Mouse (Mus musculus) MEL (cell line): ENCODE measurements around the gene Slc15a1. TPM values are rescaled to one million over a fixed set of nuclear protein-coding genes. Genes with fewer than 3 reads are reported as not detected.

ENCODE experiments used
- DNase-seq: peaks from one replicate; pipeline ENCODE4 v3.0.0; 2011; ENCODE audit warnings: low read depth, low spot score
- H3K27ac ChIP-seq: 2 replicates; pipeline ENCODE4 v1.5.1; 2012; ENCODE audit warnings: low read depth, mild to moderate bottlenecking, control low read depth, low read length, moderate library complexity; ENCODE audit not compliant: control insufficient read depth
- H3K27me3 ChIP-seq, 2 experiments: fragments of 150-350 bp in 1 of 2; sonication (generic) in 1 of 2; 2 replicates each; pipeline ENCODE4 v1.6.1; 2012; ENCODE audit warnings: low read length in 2 of 2, mild to moderate bottlenecking in 2 of 2, improper control_type of control experiment in 1 of 2, moderate library complexity in 1 of 2; ENCODE audit not compliant: insufficient read depth in 2 of 2, control insufficient read depth in 1 of 2
- H3K36me3 ChIP-seq, 2 experiments: 2 replicates each; pipeline ENCODE4 v1.6.1; 2012 to 2014; ENCODE audit warnings: low read length in 2 of 2, improper control_type of control experiment in 1 of 2, inconsistent platforms in 1 of 2, mild to moderate bottlenecking in 1 of 2; ENCODE audit not compliant: insufficient read depth in 2 of 2, control insufficient read depth in 1 of 2
- H3K4me1 ChIP-seq, 2 experiments: fragments of 150-350 bp in 1 of 2; sonication (generic) in 1 of 2; 2 replicates each; pipeline ENCODE4 v1.6.1; 2012; ENCODE audit warnings: low read length in 2 of 2, improper control_type of control experiment in 1 of 2, mild to moderate bottlenecking in 1 of 2; ENCODE audit not compliant: insufficient read depth in 2 of 2, control insufficient read depth in 1 of 2
- H3K4me3 ChIP-seq, 2 experiments: fragments of 150-350 bp in 1 of 2; sonication (generic) in 1 of 2; 2 replicates each; pipeline ENCODE4 v1.5.1; 2012; ENCODE audit warnings: low read depth in 2 of 2, low read length in 2 of 2, mild to moderate bottlenecking in 2 of 2, moderate library complexity in 2 of 2, control low read depth in 1 of 2, improper control_type of control experiment in 1 of 2; ENCODE audit not compliant: control insufficient read depth in 1 of 2, insufficient read depth in 1 of 2
- H3K79me2 ChIP-seq: 2 replicates; pipeline ENCODE4 v1.6.1; 2012; ENCODE audit warnings: mild to moderate bottlenecking, low read length, moderate library complexity; ENCODE audit not compliant: control insufficient read depth, poor library complexity, insufficient read depth
- H3K9ac ChIP-seq: 2 replicates; pipeline ENCODE4 v1.6.1; 2012; ENCODE audit warnings: low read depth, mild to moderate bottlenecking, control low read depth, low read length, moderate library complexity; ENCODE audit not compliant: control insufficient read depth, poor library complexity, severe bottlenecking
- H3K9me3 ChIP-seq: fragments of 150-350 bp; sonication (generic); replicated peaks from 2 replicates; pipeline ENCODE4 v1.6.1; 2012; ENCODE audit warnings: mild to moderate bottlenecking, low read length, improper control_type of control experiment, moderate library complexity; ENCODE audit not compliant: insufficient read depth
- BHLHE40 ChIP-seq: IDR thresholded peaks from 2 replicates; pipeline ENCODE4 v1.6.1; 2012; ENCODE audit warnings: low read depth, mild to moderate bottlenecking, inconsistent platforms, low read length, improper control_type of control experiment, borderline replicate concordance
- CHD1 ChIP-seq: IDR thresholded peaks from 2 replicates; pipeline ENCODE4 v1.6.1; 2012; ENCODE audit warnings: low read depth, mild to moderate bottlenecking, inconsistent platforms, low read length, improper control_type of control experiment
- E2F4 ChIP-seq: IDR thresholded peaks from 2 replicates; pipeline ENCODE4 v1.6.1; 2011; ENCODE audit warnings: low read depth, low read length, improper control_type of control experiment, borderline replicate concordance
- ELF1 ChIP-seq: IDR thresholded peaks from 2 replicates; pipeline ENCODE4 v1.6.1; 2014; ENCODE audit warnings: low read depth, mild to moderate bottlenecking, inconsistent platforms, low read length, improper control_type of control experiment, moderate library complexity
- EP300 ChIP-seq, 2 experiments: IDR thresholded peaks; 2 replicates each; pipeline ENCODE4 v1.6.1; 2011; ENCODE audit warnings: improper control_type of control experiment in 2 of 2, low read length in 2 of 2, low read depth in 1 of 2, mild to moderate bottlenecking in 1 of 2
- GABPA ChIP-seq: IDR thresholded peaks from 2 replicates; pipeline ENCODE4 v1.6.1; 2012; ENCODE audit warnings: low read depth, mild to moderate bottlenecking, inconsistent platforms, low read length, improper control_type of control experiment, moderate library complexity
- GATA1 ChIP-seq: IDR thresholded peaks from 2 replicates; pipeline ENCODE4 v1.6.1; 2011; ENCODE audit warnings: low read depth, low read length, improper control_type of control experiment
- HCFC1 ChIP-seq: IDR thresholded peaks from 2 replicates; pipeline ENCODE4 v1.6.1; 2012; ENCODE audit warnings: low read depth, mild to moderate bottlenecking, inconsistent platforms, low read length, improper control_type of control experiment, moderate library complexity
- JUND ChIP-seq: IDR thresholded peaks from 2 replicates; pipeline ENCODE4 v1.6.1; 2011; ENCODE audit warnings: low read depth, mild to moderate bottlenecking, improper control_type of control experiment, low read length
- KAT2A ChIP-seq: conservative IDR thresholded peaks from 2 replicates; pipeline ENCODE4 v1.6.1; 2012; ENCODE audit warnings: low read depth, low read length, improper control_type of control experiment, inconsistent platforms
- MAX ChIP-seq: IDR thresholded peaks from 2 replicates; pipeline ENCODE4 v1.6.1; 2011; ENCODE audit warnings: low read length, improper control_type of control experiment
- MAZ ChIP-seq: IDR thresholded peaks from 2 replicates; pipeline ENCODE4 v1.6.1; 2012; ENCODE audit warnings: low read depth, mild to moderate bottlenecking, inconsistent platforms, low read length, improper control_type of control experiment
- MEF2A ChIP-seq: IDR thresholded peaks from 2 replicates; pipeline ENCODE4 v1.6.1; 2014; ENCODE audit warnings: low read depth, mild to moderate bottlenecking, inconsistent platforms, low read length, improper control_type of control experiment; ENCODE audit not compliant: poor library complexity, insufficient replicate concordance, severe bottlenecking; ENCODE audit errors: extremely low read depth
- MYC ChIP-seq: IDR thresholded peaks from 2 replicates; pipeline ENCODE4 v1.6.1; 2011; ENCODE audit warnings: low read depth, mild to moderate bottlenecking, low read length, improper control_type of control experiment, moderate library complexity
- NELFE ChIP-seq: IDR thresholded peaks from 2 replicates; pipeline ENCODE4 v1.6.1; 2011; ENCODE audit warnings: low read depth, low read length, improper control_type of control experiment
- POLR2AphosphoS2 ChIP-seq: IDR thresholded peaks from 2 replicates; pipeline ENCODE4 v1.6.1; 2011; ENCODE audit warnings: low read length, improper control_type of control experiment
- POLR2AphosphoS5 ChIP-seq: IDR thresholded peaks from 2 replicates; pipeline ENCODE4 v1.6.1; 2012; ENCODE audit warnings: low read depth, borderline replicate concordance, mild to moderate bottlenecking, inconsistent platforms, low read length, moderate library complexity, mixed read lengths
- RAD21 ChIP-seq: IDR thresholded peaks from 2 replicates; pipeline ENCODE4 v1.6.1; 2011; ENCODE audit warnings: mild to moderate bottlenecking, low read depth, low read length, improper control_type of control experiment
- SIN3A ChIP-seq: IDR thresholded peaks from 2 replicates; pipeline ENCODE4 v1.6.1; 2012; ENCODE audit warnings: low read length, improper control_type of control experiment, inconsistent platforms
- SMC3 ChIP-seq: IDR thresholded peaks from 2 replicates; pipeline ENCODE4 v1.6.1; 2011; ENCODE audit warnings: low read depth, low read length, improper control_type of control experiment
- TBP ChIP-seq: IDR thresholded peaks from 2 replicates; pipeline ENCODE4 v1.8.0; 2011; ENCODE audit warnings: low read depth, low read length, improper control_type of control experiment
- ZC3H11A ChIP-seq: IDR thresholded peaks from 2 replicates; pipeline ENCODE4 v1.6.1; 2012; ENCODE audit warnings: low read depth, mild to moderate bottlenecking, inconsistent platforms, low read length, improper control_type of control experiment
- ZNF384 ChIP-seq: IDR thresholded peaks from 2 replicates; pipeline ENCODE4 v1.6.1; 2012; ENCODE audit warnings: low read depth, mild to moderate bottlenecking, inconsistent platforms, low read length, improper control_type of control experiment
- polyA plus RNA-seq, 2 experiments: library from polyadenylated mRNA; stranded (reverse) in 1 of 2; unstranded in 1 of 2; fragments of >175 nt in 1 of 2; fragments of >200 nt in 1 of 2; gene quantifications; 2 replicates each; pipeline versions ENCODE4 v1.2.1 to v1.2.4; 2012; ENCODE audit warnings: low replicate concordance in 2 of 2, low read depth in 1 of 2; ENCODE audit not compliant: insufficient read length in 2 of 2, insufficient read depth in 1 of 2, missing spikeins in 1 of 2
- total RNA-seq: library from RNA; depleted of rRNA; stranded (reverse); fragments of 300-350 nt; gene quantifications from 2 replicates; pipeline ENCODE4 v1.2.3, GENCODE M21; 2012

Gene Slc15a1
- total and polyA plus RNA-seq, 3 experiments, result not detected

- Histone ChIP-seq H3K79me2 (no peaks in the 10 kb centered on the region), H3K27me3 (no peaks in the 10 kb centered on the region), H3K27ac (no peak overlapping the region), H3K9ac (no peak overlapping the region), H3K4me1 (peaks cover 5 to 14% of the 10 kb centered on the region in 2 experiments; a peak in 3 of 4 replicates), H3K4me3 (no peak overlapping the region), H3K9me3 (no peaks in the 10 kb centered on the region), H3K36me3 (peaks cover 0 to 12% of the 10 kb centered on the region in 2 experiments; a peak in 2 of 4 replicates)
- DNase-seq, result no peak
- no peak for TF ChIP-seq TBP
- no peak for TF ChIP-seq MYC
- TF ChIP-seq POLR2AphosphoS2, result no peak
- TF ChIP-seq MAZ, result no peak
- TF ChIP-seq ZC3H11A, result no peak
- TF ChIP-seq GABPA, result no peak
- no peak for TF ChIP-seq JUND
- TF ChIP-seq E2F4, result no peak
- TF ChIP-seq KAT2A, result no peak
- no peak for TF ChIP-seq ELF1
Measured at GRCm38 (mm10) chr14:121453130-121453529, 51.9 kb downstream of the Slc15a1 start.

- TF ChIP-seq ZNF384 (no peak), EP300 (IDR thresholded peaks at IDR 0.05; ENCODE audit: low read depth in 1 of 2, low read length in 2 of 2) (no peak), ZC3H11A (no peak), NELFE (no peak), E2F4 (no peak), ELF1 (no peak), GATA1 (no peak), SMC3 (no peak), POLR2AphosphoS5 (no peak), HCFC1 (no peak), SIN3A (no peak), KAT2A (no peak), MAX (no peak), JUND (no peak), MEF2A (no peak), CHD1 (no peak), GABPA (no peak), BHLHE40 (no peak), RAD21 (no peak)
- TF ChIP-seq, all 39 proteins: peak for 0
- H3K4me1 ChIP-seq, result peaks cover 5 to 14% of the 10 kb centered on the region in 2 experiments; a peak in 3 of 4 replicates
- no peaks in the 10 kb centered on the region for H3K27me3 ChIP-seq
- H3K27ac ChIP-seq, result no peak overlapping the region
- H3K9ac ChIP-seq, result no peak overlapping the region
- H3K79me2 ChIP-seq, result no peaks in the 10 kb centered on the region
- DNase-seq, result no peak
- H3K36me3 ChIP-seq, result peaks cover 0 to 12% of the 10 kb centered on the region in 2 experiments; a peak in 2 of 4 replicates
- H3K4me3 ChIP-seq, result no peak overlapping the region
- H3K9me3 ChIP-seq, result no peaks in the 10 kb centered on the region
Measured at GRCm38 (mm10) chr14:121452227-121452626, 52.8 kb downstream of the Slc15a1 start.
